Comparison of ENCODE assay signal across 23 mouse cellular contexts in genomic region chr19:6104476-6104875, GRCm38 (mm10). TPM values are rescaled to one million over a fixed set of nuclear protein-coding genes. Genes with fewer than 3 reads are reported as not detected.
DNase-seq lines count a peak whose midpoint lies in the region; ATAC-seq and TF ChIP-seq lines count a peak whose summit lies in the region.
"Had no signal": no experiment of that assay in that cellular context is flagged by ENCODE, and none has a peak within 500 bp of the region (broad histone marks: within the 10 kb centered on the region; RNA-seq: fewer than 3 reads in every experiment).

No protein-coding gene starts in this region.

- no peaks in the 10 kb centered on the region for H3K9me3 ChIP-seq in midbrain, embryonic 11.5 days (ENCODE audit: control insufficient read depth, low read length)
- no peaks in the 10 kb centered on the region for H3K9me3 ChIP-seq in midbrain, postnatal 0 days (ENCODE audit: low read length)
- H3K9me3 ChIP-seq in liver, embryonic 13.5 days (replicated peaks): no peaks in the 10 kb centered on the region
- H3K9me3 ChIP-seq in stomach, postnatal 0 days (ENCODE audit: control insufficient read depth, low read length): no peaks in the 10 kb centered on the region
- H3K9me3 ChIP-seq: embryonic facial prominence, embryonic 12.5 days; hindbrain, embryonic 15.5 days; neural tube, embryonic 15.5 days had no signal

- no peak for TF ChIP-seq EP300 in stomach, postnatal 0 days (optimal IDR thresholded peaks at IDR 0.05)

- H3K36me3 ChIP-seq in midbrain, embryonic 11.5 days (ENCODE audit: control insufficient read depth, insufficient read depth, low read length): no peaks in the 10 kb centered on the region
- no peaks in the 10 kb centered on the region for H3K36me3 ChIP-seq in midbrain, postnatal 0 days (ENCODE audit: insufficient read depth, low read length)
- peaks cover 8% of the 10 kb centered on the region for H3K36me3 ChIP-seq in liver, embryonic 13.5 days
- no peaks in the 10 kb centered on the region for H3K36me3 ChIP-seq in stomach, postnatal 0 days (ENCODE audit: control insufficient read depth, insufficient read depth, low read length)
- H3K36me3 ChIP-seq: embryonic facial prominence, embryonic 12.5 days; hindbrain, embryonic 15.5 days; neural tube, embryonic 15.5 days had no signal

- H3K4me3 ChIP-seq in midbrain, embryonic 11.5 days (ENCODE audit: low read depth, low read length): no peak overlapping the region
- H3K4me3 ChIP-seq in midbrain, postnatal 0 days (ENCODE audit: low read depth, low read length): no peak overlapping the region
- no peak overlapping the region for H3K4me3 ChIP-seq in bone marrow, adult 2 months (replicated peaks; ENCODE audit: control insufficient read depth, low read depth, low read length)
- no peak overlapping the region for H3K4me3 ChIP-seq in liver, embryonic 13.5 days (replicated peaks)
- H3K4me3 ChIP-seq in stomach, postnatal 0 days (ENCODE audit: low read depth, low read length): no peak overlapping the region
- H3K4me3 ChIP-seq: embryonic facial prominence, embryonic 12.5 days; hindbrain, embryonic 15.5 days; neural tube, embryonic 15.5 days had no signal

- no peak for ATAC-seq in midbrain, embryonic 11.5 days (ENCODE audit: low FRiP score)
- ATAC-seq in midbrain, postnatal 0 days (ENCODE audit: low FRiP score): no peak
- ATAC-seq in liver, embryonic 13.5 days (ENCODE audit: low read depth): no peak
- no peak for ATAC-seq in stomach, postnatal 0 days (ENCODE audit: low FRiP score, low TSS enrichment)
- ATAC-seq: forebrain, postnatal 0 days had no signal

- TF ChIP-seq CTCF in midbrain, postnatal 0 days (IDR thresholded peaks at IDR 0.05): no peak
- TF ChIP-seq CTCF in bone marrow, adult 2 months (IDR thresholded peaks at IDR 0.05; ENCODE audit: control insufficient read depth, insufficient read depth, low read length): no peak
- no peak for TF ChIP-seq CTCF in stomach, postnatal 0 days (IDR thresholded peaks at IDR 0.05; ENCODE audit: low read depth)

- no peak overlapping the region for H3K4me2 ChIP-seq in midbrain, embryonic 11.5 days
- no peak overlapping the region for H3K4me2 ChIP-seq in midbrain, postnatal 0 days (ENCODE audit: low read depth, low read length, poor library complexity, severe bottlenecking)
- H3K4me2 ChIP-seq in liver, embryonic 13.5 days: no peak overlapping the region
- H3K4me2 ChIP-seq in stomach, postnatal 0 days (replicated peaks; ENCODE audit: low read depth): no peak overlapping the region
- H3K4me2 ChIP-seq: embryonic facial prominence, embryonic 12.5 days; hindbrain, embryonic 15.5 days; neural tube, embryonic 15.5 days had no signal

- peak; percentile 28 for DNase-seq in midbrain, embryonic 11.5 days (ENCODE audit: low spot score, missing footprints)
- no peak for DNase-seq in midbrain, postnatal 0 days (ENCODE audit: low spot score)
- DNase-seq in liver, embryonic 13.5 days: no peak
- DNase-seq in stomach, postnatal 0 days (ENCODE audit: low spot score): no peak
- no peak for DNase-seq in right cerebral cortex, postnatal 14 days
- no peak for DNase-seq in kidney, adult 9 months
- DNase-seq: adrenal gland, postnatal 10 days; cerebellum, adult 11-12 months; forebrain, postnatal 0 days; heart, adult 11 months; kidney, adult 8-10 months; kidney, postnatal 36 days; right cerebral cortex, postnatal 4 days; thymus, adult 18-20 months had no signal

- 75% methylated on average over 4 of the region's 4 CpGs for WGBS in midbrain, embryonic 11.5 days
- 67% methylated on average over 4 of the region's 4 CpGs for WGBS in midbrain, postnatal 0 days
- 75% methylated on average over 4 of the region's 4 CpGs for WGBS in bone marrow, adult 2 months
- WGBS in liver, embryonic 13.5 days (ENCODE audit: insufficient replicate concordance): 36% methylated on average over 4 of the region's 4 CpGs
- 65% methylated on average over 4 of the region's 4 CpGs for WGBS in stomach, postnatal 0 days

- H3K9ac ChIP-seq in midbrain, embryonic 11.5 days (ENCODE audit: low read length): no peak overlapping the region
- no peak overlapping the region for H3K9ac ChIP-seq in midbrain, postnatal 0 days (replicated peaks; ENCODE audit: low read length, poor library complexity, severe bottlenecking)
- no peak overlapping the region for H3K9ac ChIP-seq in liver, embryonic 13.5 days
- H3K9ac ChIP-seq in stomach, postnatal 0 days (ENCODE audit: low read length): peak overlapping the region; percentile 3; the same call in 1 of the 2 replicates
- H3K9ac ChIP-seq: embryonic facial prominence, embryonic 12.5 days; forebrain, postnatal 0 days; hindbrain, embryonic 15.5 days; neural tube, embryonic 15.5 days had no signal

- no peak for TF ChIP-seq POLR2A in bone marrow, adult 2 months (IDR thresholded peaks at IDR 0.05; ENCODE audit: borderline replicate concordance, control insufficient read depth, low read depth, low read length)

- H3K4me1 ChIP-seq in midbrain, embryonic 11.5 days (ENCODE audit: control insufficient read depth, insufficient read depth, low read length): no peaks in the 10 kb centered on the region
- H3K4me1 ChIP-seq in midbrain, postnatal 0 days (ENCODE audit: insufficient read depth, low read length): no peaks in the 10 kb centered on the region
- H3K4me1 ChIP-seq in bone marrow, adult 2 months (ENCODE audit: control insufficient read depth, insufficient read depth, low read length): peaks cover 3% of the 10 kb centered on the region
- H3K4me1 ChIP-seq in liver, embryonic 13.5 days (replicated peaks): peaks cover 63% of the 10 kb centered on the region
- no peaks in the 10 kb centered on the region for H3K4me1 ChIP-seq in stomach, postnatal 0 days (replicated peaks; ENCODE audit: control insufficient read depth, insufficient read depth)
- H3K4me1 ChIP-seq: hindbrain, embryonic 15.5 days; neural tube, embryonic 15.5 days had no signal

- no peaks in the 10 kb centered on the region for H3K27me3 ChIP-seq in midbrain, embryonic 11.5 days (ENCODE audit: control insufficient read depth, insufficient read depth, low read length)
- H3K27me3 ChIP-seq in midbrain, postnatal 0 days (ENCODE audit: insufficient read depth, low read length): no peaks in the 10 kb centered on the region
- H3K27me3 ChIP-seq in liver, embryonic 13.5 days: no peaks in the 10 kb centered on the region
- no peaks in the 10 kb centered on the region for H3K27me3 ChIP-seq in stomach, postnatal 0 days (ENCODE audit: control insufficient read depth, insufficient read depth, low read length)
- H3K27me3 ChIP-seq: embryonic facial prominence, embryonic 12.5 days; hindbrain, embryonic 15.5 days; neural tube, embryonic 15.5 days had no signal

- no peak overlapping the region for H3K27ac ChIP-seq in midbrain, embryonic 11.5 days (ENCODE audit: low read depth, low read length)
- no peak overlapping the region for H3K27ac ChIP-seq in midbrain, postnatal 0 days (ENCODE audit: low read depth, low read length)
- peak overlapping the region; percentile 48; the same call in 1 of the 2 replicates for H3K27ac ChIP-seq in bone marrow, adult 2 months (ENCODE audit: control insufficient read depth, insufficient read depth, low read depth, low read length, poor library complexity)
- H3K27ac ChIP-seq in liver, embryonic 13.5 days: peak overlapping the region; percentile 15; the same call in 1 of the 2 replicates
- H3K27ac ChIP-seq in stomach, postnatal 0 days (replicated peaks): no peak overlapping the region
- H3K27ac ChIP-seq: embryonic facial prominence, embryonic 12.5 days; hindbrain, embryonic 15.5 days; neural tube, embryonic 15.5 days had no signal

RNA-seq across cellular contexts. Expression of gene Naaladl1, which starts 1.1 kb away (rescaled TPM):
- 0.37 and 0.46 TPM in 2 replicates for polyA plus RNA-seq in midbrain, embryonic 11.5 days (2014; fragmentation: Nextera tagmentation; extraction: Ambion mirVana)
- total RNA-seq in midbrain, postnatal 0 days (2014; rRNA removed): 0.42 and 1.0 TPM in 2 replicates
- 0.41 and 0.53 TPM in 2 replicates for polyA plus RNA-seq in midbrain, postnatal 0 days (2015; fragmentation: Nextera tagmentation; extraction: Ambion mirVana)
- 5.2 and 5.3 TPM in 2 replicates for polyA plus RNA-seq in bone marrow, adult 2 months (2011; ENCODE audit: insufficient read depth, insufficient read length, low replicate concordance, missing spikeins)
- 2.2 and 2.6 TPM in 2 replicates for polyA plus RNA-seq in liver, embryonic 13.5 days (2015; fragmentation: Nextera tagmentation; extraction: Ambion mirVana)
- polyA plus RNA-seq in stomach, postnatal 0 days (2015; fragmentation: Nextera tagmentation; extraction: Ambion mirVana): 0.05 and 0.07 TPM in 2 replicates
- total RNA-seq: common myeloid progenitor, adult 5-6 weeks; gastrocnemius, adult 18-20 months had no signal

RNA-seq across cellular contexts. Expression of gene AC131692.1, which starts 10.3 kb away (rescaled TPM):
- 0.27 and 0.40 TPM in 2 replicates for polyA plus RNA-seq in midbrain, embryonic 11.5 days (2014; fragmentation: Nextera tagmentation; extraction: Ambion mirVana)
- not detected in 2 replicates for total RNA-seq in midbrain, postnatal 0 days (2014; rRNA removed)
- polyA plus RNA-seq in midbrain, postnatal 0 days (2015; fragmentation: Nextera tagmentation; extraction: Ambion mirVana): not detected in 2 replicates
- 6.6 and 6.9 TPM in 2 replicates for polyA plus RNA-seq in bone marrow, adult 2 months (2011; ENCODE audit: insufficient read depth, insufficient read length, low replicate concordance, missing spikeins)
- polyA plus RNA-seq in liver, embryonic 13.5 days (2015; fragmentation: Nextera tagmentation; extraction: Ambion mirVana): 0.30 and 0.32 TPM in 2 replicates
- not detected in 2 replicates for polyA plus RNA-seq in stomach, postnatal 0 days (2015; fragmentation: Nextera tagmentation; extraction: Ambion mirVana)
- total RNA-seq: forebrain, postnatal 0 days; gastrocnemius, adult 18-20 months; left cerebral cortex, postnatal 10 days had no signal
- polyA plus RNA-seq: forebrain, postnatal 0 days; heart, postnatal 0 days; hindbrain, embryonic 15.5 days; lung, embryonic 16.5 days; neural tube, embryonic 15.5 days had no signal

RNA-seq across cellular contexts. Expression of gene Sac3d1, which starts 14.0 kb away (rescaled TPM):
- 55.3 and 60.0 TPM in 2 replicates for polyA plus RNA-seq in midbrain, embryonic 11.5 days (2014; fragmentation: Nextera tagmentation; extraction: Ambion mirVana)
- total RNA-seq in midbrain, postnatal 0 days (2014; rRNA removed): 66.6 and 73.1 TPM in 2 replicates
- polyA plus RNA-seq in midbrain, postnatal 0 days (2015; fragmentation: Nextera tagmentation; extraction: Ambion mirVana): 52.6 and 53.1 TPM in 2 replicates
- 2.5 and 6.0 TPM in 2 replicates for polyA plus RNA-seq in bone marrow, adult 2 months (2011; ENCODE audit: insufficient read depth, insufficient read length, low replicate concordance, missing spikeins)
- polyA plus RNA-seq in liver, embryonic 13.5 days (2015; fragmentation: Nextera tagmentation; extraction: Ambion mirVana): 27.5 and 27.9 TPM in 2 replicates
- polyA plus RNA-seq in stomach, postnatal 0 days (2015; fragmentation: Nextera tagmentation; extraction: Ambion mirVana): 26.8 and 29.4 TPM in 2 replicates

RNA-seq across cellular contexts. Expression of gene Cdca5, which starts 19.7 kb away (rescaled TPM):
- polyA plus RNA-seq in midbrain, embryonic 11.5 days (2014; fragmentation: Nextera tagmentation; extraction: Ambion mirVana): 61.2 and 66.3 TPM in 2 replicates
- total RNA-seq in midbrain, postnatal 0 days (2014; rRNA removed): 1.3 and 1.6 TPM in 2 replicates
- 1.6 and 1.8 TPM in 2 replicates for polyA plus RNA-seq in midbrain, postnatal 0 days (2015; fragmentation: Nextera tagmentation; extraction: Ambion mirVana)
- polyA plus RNA-seq in bone marrow, adult 2 months (2011; ENCODE audit: insufficient read depth, insufficient read length, low replicate concordance, missing spikeins): 28.8 and 31.0 TPM in 2 replicates
- 34.2 and 39.3 TPM in 2 replicates for polyA plus RNA-seq in liver, embryonic 13.5 days (2015; fragmentation: Nextera tagmentation; extraction: Ambion mirVana)
- 7.9 and 8.1 TPM in 2 replicates for polyA plus RNA-seq in stomach, postnatal 0 days (2015; fragmentation: Nextera tagmentation; extraction: Ambion mirVana)
- total RNA-seq: gastrocnemius, adult 18-20 months had no signal

RNA-seq across cellular contexts. Expression of gene Zfpl1, which starts 19.7 kb away (rescaled TPM):
- polyA plus RNA-seq in midbrain, embryonic 11.5 days (2014; fragmentation: Nextera tagmentation; extraction: Ambion mirVana): 63.4 and 63.5 TPM in 2 replicates
- 76.0 and 97.6 TPM in 2 replicates for total RNA-seq in midbrain, postnatal 0 days (2014; rRNA removed)
- polyA plus RNA-seq in midbrain, postnatal 0 days (2015; fragmentation: Nextera tagmentation; extraction: Ambion mirVana): 92.0 and 99.6 TPM in 2 replicates
- 12.2 and 22.8 TPM in 2 replicates for polyA plus RNA-seq in bone marrow, adult 2 months (2011; ENCODE audit: insufficient read depth, insufficient read length, low replicate concordance, missing spikeins)
- polyA plus RNA-seq in liver, embryonic 13.5 days (2015; fragmentation: Nextera tagmentation; extraction: Ambion mirVana): 22.6 and 23.5 TPM in 2 replicates
- 58.4 and 62.5 TPM in 2 replicates for polyA plus RNA-seq in stomach, postnatal 0 days (2015; fragmentation: Nextera tagmentation; extraction: Ambion mirVana)

Comparison
In these comparisons a context has a peak if more than half of its experiments do, and no peak if none do; other contexts are left out.
1. H3K27ac ChIP-seq: peak in bone marrow, adult 2 months (single experiment) and liver, embryonic 13.5 days (single experiment); none in midbrain, embryonic 11.5 days (single experiment), midbrain, postnatal 0 days (single experiment) and stomach, postnatal 0 days (single experiment).